Mouse (Mus musculus) A20 (cell line): ENCODE measurements at regions not wholly inside any gene's neighbourhood (a gene's known extent, or its start where the extent isn't known, plus 50 kb on each side); places are given as distances from the start of the nearest gene placed in this dataset.
A peak's percentile ranks its signal among the peaks of the same experiment; 100 is the strongest.

Source experiments
- DNase-seq: peaks from one replicate; pipeline ENCODE4 v3.0.0-alpha.2; 2011; ENCODE audit warnings: low read depth, low spot score

DNA sequence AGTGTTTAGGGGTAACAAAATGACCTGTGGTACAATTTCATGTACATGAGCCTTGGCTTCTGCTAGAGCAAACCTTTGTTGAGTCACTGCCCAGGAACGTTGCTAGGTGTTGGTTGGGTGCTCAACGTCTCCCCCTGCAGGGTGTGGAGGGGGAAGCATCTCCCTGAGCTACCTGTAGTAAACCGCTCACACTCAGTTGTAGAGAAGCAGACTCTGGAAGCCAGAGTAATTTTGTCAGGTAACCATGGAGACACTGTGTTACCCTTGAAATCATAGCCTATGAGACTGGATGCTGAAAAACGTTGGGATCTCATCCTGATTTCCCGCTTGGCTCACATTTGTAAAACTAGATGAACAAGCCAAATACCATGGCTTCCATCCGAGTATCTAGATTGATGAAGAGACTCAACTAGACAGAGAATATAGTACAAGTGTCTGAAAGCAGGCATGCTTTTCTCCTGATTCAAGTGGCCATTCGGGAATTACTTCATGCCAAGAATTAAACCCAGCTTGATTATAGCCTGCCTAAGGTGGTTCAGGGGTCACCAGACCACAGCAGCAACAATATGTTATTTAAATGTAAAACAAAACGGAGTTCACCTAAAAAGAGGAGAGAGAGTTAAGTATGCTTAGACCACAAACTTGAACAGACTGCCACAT lies 63.7 kb upstream of the Ctla4 start:
- peak; percentile 63 for DNase-seq

DNA sequence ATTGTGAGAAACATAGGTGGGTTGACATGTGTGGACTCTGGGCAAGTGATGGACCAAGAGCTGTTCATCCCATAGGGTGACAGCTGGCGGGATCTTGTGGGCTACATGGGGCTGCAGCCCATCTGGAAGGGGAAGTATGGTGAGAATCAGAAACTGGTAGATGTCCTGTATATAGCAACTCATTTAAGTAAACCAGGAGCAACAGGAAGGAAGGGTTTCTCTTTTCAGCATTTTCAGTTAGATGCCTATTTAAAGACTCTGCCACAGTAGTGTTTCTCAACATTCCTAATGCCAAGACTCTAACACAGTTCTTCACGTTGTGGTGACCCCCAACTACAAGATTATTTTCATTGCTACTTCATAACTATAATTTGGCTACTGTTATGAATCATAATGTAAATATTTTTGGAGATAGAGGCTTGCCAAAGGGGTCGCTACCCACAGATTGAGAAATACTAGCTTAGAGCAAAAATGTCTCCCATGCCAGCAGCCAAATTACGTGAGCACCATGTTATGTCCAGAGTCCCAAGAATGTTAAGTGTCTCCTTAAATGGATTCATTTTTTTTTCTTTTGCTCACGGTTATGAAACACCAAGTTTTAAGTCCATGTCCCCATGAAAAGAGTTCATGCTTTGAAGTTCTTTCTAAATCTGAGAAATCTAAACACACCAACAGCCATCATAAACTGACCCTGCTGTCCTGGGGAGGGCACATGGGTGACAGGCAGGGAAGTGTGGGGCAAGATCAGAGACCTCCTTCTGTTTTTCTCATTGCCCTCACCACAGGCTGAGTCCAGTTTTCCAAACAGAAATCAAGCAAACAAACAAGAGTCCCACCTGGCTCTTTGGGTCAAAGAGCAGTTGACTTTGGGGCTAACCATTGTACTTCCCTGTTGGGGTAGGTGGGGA lies 62.3 kb upstream of the Ctla4 start:
- no peak for DNase-seq

DNA sequence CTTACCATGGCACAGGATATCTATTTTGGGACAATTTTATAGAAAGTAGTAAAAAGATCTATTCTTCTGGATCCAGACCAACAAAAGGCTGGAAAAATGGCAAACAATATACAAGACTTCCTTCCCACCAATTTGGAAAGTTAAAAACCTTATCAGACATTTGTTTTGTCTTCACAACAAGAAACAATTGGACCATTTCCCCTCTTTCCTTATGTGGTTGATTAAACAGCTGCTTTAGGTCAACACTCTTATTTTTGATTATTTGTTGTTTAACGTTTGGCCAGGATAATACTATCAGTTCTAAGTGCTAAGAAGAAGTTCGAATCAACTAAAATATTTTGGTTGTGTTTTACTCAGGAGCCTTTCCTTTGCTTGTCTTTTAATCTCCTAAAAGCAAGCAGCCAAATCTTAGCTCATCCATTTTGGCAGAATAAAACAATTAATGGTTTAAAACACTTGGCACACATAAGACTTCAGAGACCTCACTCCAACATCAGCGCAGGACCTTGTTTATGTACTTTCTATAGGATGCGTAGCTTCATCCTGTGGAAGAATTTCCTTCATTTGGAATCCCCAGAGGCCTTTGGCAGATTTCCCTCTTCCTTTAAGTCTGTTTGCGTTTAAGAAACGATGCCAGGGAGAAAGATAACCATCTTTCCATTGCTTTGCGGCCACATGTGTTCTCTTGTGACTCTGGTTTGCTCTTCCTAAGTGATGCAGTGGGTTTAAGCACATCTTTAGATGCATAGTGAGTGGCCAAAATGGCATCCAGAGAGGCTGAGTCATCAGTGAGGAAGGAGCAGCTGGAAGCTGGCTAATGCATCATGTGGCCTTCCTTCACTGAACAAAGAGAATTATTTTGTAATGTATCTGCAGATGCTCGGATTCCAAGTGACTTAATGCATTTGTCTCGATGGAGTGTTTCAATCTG lies 61.3 kb upstream of the Ctla4 start:
- DNase-seq: no peak

DNA sequence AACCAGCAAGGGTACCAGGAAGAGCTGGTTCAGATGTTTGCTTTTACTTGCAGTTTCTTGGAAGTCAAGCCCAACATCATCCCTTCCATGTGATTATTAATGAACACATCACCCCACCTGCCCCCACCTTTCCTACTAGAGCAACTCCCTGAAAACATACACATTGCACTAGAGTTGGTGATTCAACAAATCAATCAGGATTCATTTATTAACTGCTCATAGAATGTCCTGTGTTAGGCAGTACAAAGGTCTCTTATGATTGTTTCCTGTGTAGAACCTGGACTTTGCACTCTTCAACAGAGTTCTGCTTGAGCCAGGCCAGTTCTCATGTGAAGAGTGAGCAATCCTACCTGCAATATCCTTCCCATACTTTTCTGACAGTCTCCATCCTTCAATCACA lies 59.8 kb upstream of the Ctla4 start:
- no peak for DNase-seq

DNA sequence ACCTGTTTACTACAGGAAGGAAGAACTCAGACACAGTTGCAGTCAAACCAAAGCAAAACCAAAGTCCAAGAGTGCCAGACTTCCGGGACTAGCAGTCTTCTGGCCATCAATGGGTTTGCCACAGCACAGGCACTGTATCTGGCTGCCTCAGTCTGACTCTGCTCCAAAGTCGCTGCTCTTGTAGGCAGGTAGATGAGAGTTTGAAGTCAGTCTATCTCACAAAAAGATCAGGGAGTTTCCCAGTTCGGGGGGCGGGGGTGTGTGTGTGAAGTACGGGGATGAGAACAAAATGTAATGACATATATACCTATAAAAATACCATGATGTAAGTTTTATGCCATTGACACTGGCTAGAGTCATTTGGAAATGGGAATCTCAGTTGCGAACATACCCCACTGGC lies 58.6 kb upstream of the Ctla4 start:
- no peak for DNase-seq

GRCm38 (mm10) chr1:60829849-60830248 lies 57.0 kb upstream of the Ctla4 start:
- no peak for DNase-seq

DNA sequence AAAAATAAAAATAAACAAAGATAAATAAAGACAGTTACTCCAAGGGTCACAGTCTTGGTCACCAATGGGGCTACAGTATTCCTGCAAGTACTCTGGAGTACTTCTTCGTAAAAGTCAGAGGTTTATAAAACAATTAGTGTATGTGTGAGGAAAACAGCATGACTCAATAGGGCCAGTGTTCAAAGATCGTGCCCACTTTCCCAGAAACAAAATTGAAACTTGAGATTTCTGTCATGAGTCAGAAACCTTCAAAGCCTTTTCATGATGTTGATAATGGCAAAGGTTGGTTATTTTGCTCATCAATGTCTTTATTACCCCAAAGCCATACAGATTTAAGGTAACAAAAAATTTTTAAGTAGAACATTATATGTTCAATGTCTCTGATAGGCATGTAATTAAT lies 53.1 kb upstream of the Ctla4 start:
- DNase-seq: no peak
